Mouse (Mus musculus) layer of hippocampus, adult 2 months (tissue): ENCODE measurements around the gene Ano3. TPM values are rescaled to one million over a fixed set of nuclear protein-coding genes. Genes with fewer than 3 reads are reported as not detected.

Experiments used
- DNase-seq, 2 experiments: peaks; one replicate each; pipeline ENCODE4 v3.0.0; 2022; ENCODE audit warnings: low spot score in 2 of 2
- H3K27ac ChIP-seq: fragments of 200-600 bp; 2 replicates; pipeline ENCODE4 v1.8.1; 2022
- H3K4me3 ChIP-seq: fragments of 200-600 bp; 2 replicates; pipeline ENCODE4 v1.8.1; 2022; ENCODE audit warnings: mild to moderate bottlenecking
- CTCF ChIP-seq: fragments of 200-600 bp; conservative IDR thresholded peaks from 2 replicates; pipeline ENCODE4 v1.8.1; 2022; ENCODE audit warnings: antibody characterized with exemption, mild to moderate bottlenecking, moderate library complexity
- total RNA-seq, 2 experiments: library from RNA; stranded (reverse); gene quantifications; 2 replicates each; pipeline ENCODE4 v1.2.3; 2021

Gene Ano3
- total RNA-seq, 2 experiments from 2014 or later, result 77.4 to 82.5 TPM

DNA sequence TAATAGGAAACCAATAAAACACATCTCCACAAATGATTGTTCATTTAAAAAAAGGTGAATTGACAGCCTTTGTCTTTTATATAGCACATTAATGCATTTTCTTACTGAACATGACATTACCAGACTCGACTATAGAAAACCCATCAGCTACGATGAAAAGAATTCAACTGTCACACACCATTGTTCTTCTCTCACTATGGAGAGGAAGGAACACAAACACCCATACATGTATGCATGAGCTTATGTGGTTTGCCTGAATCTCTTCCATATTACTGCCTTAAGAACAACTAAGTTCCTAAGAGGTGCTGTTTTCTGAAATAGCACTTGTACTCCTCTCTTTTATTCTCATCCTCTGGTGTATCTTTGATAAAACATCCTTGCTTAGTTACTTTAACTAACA lies 191.3 kb downstream of the Ano3 start:
- no peak for TF ChIP-seq CTCF
- Histone ChIP-seq H3K27ac (no peak overlapping the region), H3K4me3 (no peak overlapping the region)
- DNase-seq, result no peak

DNA sequence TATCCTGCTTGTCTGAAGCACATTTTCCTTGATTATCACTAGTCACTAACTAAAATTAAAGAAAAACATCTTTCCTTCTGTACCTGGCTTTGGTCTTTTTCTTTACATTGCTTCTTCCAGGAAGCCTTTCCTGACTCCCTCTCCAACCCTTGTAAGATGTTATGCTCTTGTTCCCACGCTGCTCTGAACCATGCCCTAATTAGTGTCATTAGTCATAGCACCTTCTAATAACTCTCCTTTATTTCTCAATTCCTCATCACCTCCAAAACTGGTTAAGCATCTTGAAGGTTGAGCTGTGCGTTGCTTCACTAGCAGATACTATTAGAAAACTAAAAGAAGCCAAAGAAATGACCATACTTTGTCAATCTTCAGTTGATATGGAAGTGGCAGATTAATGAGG lies 193.2 kb downstream of the Ano3 start:
- H3K27ac ChIP-seq, result no peak overlapping the region
- no peak overlapping the region for H3K4me3 ChIP-seq
- no peak for TF ChIP-seq CTCF
- DNase-seq, result no peak

DNA sequence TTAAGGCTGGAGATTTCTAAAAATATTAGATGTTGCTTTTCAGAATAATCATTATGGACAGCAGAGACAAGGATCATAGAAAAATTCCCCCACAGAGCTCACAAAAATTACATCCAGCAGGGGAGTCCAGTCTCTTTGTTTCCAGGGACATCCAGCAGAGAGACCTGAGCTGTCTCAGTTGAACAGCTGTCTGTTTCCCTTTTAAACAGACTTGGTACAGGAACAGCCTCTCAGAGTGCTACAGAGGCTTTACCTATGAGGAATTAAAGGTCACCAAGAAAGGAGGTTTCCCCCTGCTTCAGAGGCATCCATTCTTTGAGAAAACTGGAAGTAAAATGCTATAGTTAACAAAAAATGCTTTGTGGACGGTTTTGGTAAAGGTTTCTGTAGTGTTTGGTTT lies 210.2 kb downstream of the Ano3 start:
- Histone ChIP-seq H3K27ac (no peak overlapping the region), H3K4me3 (no peak overlapping the region)
- no peak for DNase-seq
- TF ChIP-seq CTCF, result no peak

DNA sequence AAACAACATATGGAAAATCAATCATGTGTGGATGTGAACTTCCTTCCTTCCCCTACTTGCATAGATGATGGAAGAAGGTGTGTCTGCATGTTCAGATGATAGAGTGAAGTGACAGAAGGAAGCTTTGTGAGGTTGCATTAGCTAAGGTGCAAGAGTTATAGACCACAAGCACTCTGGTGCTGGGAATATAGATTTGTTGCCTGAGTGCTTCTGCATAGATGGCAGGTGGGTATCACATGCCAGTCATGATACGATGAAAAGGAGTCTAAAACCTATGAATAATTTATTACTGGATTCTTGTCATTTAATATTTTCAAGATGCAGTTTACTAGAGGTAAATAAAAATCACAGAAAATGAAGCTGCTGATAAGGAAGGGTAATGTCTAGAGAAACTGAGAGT lies 210.9 kb downstream of the Ano3 start:
- DNase-seq, result no peak
- Histone ChIP-seq H3K4me3 (no peak overlapping the region), H3K27ac (no peak overlapping the region)
- TF ChIP-seq CTCF, result no peak

DNA sequence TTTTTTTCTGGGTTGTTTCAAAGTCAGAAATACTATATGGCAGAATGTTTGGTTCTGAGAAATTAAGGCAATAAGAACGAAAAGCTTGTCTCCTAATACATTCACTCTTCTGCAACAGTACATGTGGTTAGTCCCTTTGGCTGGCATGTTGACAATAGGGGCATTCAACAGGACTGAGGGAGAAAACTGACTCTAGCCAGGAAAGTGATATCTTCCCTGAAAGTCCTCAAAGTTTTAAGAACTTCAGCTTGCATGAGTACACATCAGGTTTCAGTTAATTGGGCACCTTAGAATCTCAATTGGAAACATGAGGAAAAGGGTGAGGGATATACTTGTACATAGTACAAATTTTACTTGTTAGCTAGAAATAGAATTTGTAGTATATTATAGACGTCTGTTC lies 212.7 kb downstream of the Ano3 start:
- DNase-seq, result no peak
- TF ChIP-seq CTCF, result no peak
- H3K4me3 ChIP-seq, result no peak overlapping the region
- H3K27ac ChIP-seq, result peak overlapping the region; percentile 84

DNA sequence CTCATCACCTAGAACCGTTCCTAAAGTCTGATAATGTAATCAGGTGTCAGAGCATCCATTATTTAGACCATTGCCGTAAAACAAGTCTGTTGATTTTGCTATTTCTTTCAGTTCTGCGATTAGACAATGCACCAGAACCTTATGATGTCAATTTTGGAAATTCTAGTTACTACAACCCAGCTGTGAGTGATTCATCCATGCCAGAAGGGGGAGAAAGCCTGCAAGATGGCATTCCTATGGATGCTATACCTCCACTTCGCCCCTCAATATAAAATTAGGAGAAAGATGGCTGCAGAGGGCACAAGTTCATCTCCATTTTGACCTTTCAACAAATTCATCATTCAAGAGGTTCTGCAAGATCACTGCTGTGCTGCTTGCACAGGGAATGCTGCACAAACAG lies 213.5 kb downstream of the Ano3 start:
- no peak for TF ChIP-seq CTCF
- H3K4me3 ChIP-seq, result no peak overlapping the region
- peak overlapping the region; percentile 84 for H3K27ac ChIP-seq
- DNase-seq, result no peak

DNA sequence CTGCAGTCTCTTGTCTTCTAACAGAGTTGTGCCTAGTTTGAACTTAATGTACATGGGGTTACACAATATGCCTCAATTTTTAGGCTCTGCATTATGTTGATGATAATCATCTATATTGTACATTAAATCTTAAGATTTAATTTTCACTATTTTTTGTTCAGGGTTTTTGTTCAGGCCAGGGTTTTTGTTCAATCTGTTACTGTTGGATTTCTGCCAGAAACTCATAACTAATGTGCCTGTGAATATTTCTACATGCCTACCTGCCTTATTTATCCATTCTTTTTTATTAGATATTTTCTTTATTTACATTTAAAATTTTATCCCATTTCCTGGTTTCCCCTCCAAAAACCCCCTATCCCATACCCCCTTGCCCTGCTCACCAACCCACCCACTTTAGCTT lies 224.6 kb downstream of the Ano3 start:
- no peak overlapping the region for H3K27ac ChIP-seq
- H3K4me3 ChIP-seq, result no peak overlapping the region
- DNase-seq, result no peak
- TF ChIP-seq CTCF, result no peak

DNA sequence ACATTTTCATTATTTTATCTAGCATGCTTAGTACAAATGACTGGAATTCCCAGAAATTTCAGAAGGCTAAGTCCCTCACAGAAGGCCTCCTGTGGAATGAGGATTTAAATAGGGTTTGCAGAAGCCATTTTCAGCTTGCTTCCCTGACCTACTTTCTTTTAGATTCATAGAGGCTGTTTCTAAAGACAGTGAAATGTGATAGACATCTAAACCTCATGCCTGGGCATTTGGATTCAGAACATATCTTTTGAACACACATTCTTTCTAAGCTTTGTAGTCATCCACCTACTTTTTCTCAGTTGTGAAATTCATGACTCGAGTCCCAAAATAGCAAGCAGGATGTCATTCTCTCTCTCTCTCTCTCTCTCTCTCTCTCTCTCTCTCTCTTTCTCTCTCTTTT lies 228.5 kb downstream of the Ano3 start:
- no peak for DNase-seq
- TF ChIP-seq CTCF, result no peak
- H3K27ac ChIP-seq, result no peak overlapping the region
- H3K4me3 ChIP-seq, result no peak overlapping the region

DNA sequence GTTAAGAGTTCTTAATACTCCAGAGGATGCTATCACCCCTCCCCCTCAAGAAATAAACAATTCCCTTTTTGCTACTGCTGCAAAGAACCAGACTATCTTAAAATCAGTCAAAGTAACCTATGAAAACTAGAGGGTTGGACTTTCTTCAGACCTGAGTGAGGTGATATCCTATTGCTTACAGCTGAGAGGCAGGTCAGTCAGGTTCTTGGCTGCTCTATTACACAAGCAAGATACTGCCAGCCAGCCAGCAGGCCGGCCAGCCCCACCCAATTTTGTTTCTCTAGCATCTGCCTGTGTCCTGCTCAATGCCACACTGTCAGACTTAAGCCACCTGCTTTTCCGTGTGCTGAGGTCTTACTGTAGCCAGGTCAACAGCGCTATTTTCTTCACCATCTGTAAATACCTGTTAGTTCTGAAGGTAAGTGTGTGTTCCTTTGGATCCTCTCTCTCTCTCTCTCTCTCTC lies 229.4 kb downstream of the Ano3 start, which contains the start of gene Muc15:
Gene Muc15, plus strand, starts transcription at position 51 of the 464 bp plus-strand sequence.
- H3K27ac ChIP-seq, result no peak within 1 kb of the TSS
- no peak for DNase-seq
- H3K4me3 ChIP-seq, result no peak within 1 kb of the TSS
- no peak for TF ChIP-seq CTCF

DNA sequence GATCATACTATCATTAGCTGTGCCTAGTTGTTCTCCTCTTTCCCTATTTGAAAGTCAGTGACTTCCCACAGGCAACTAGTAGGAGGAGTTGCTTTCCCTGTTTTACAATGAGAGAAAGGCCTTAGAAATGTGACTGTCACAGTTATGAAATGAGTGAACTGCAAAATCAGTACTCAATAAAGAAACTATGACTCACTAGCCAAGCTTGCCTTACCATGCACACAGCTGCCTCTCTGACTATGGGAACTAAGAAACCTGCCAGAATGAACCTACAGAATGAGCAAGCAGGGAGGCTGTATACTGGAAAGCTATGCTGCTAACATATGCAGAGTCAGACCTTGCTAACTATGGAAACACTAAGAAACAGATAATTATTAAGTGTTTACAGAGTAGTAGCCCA lies 231.7 kb downstream of the Ano3 start:
- no peak overlapping the region for H3K27ac ChIP-seq
- no peak for TF ChIP-seq CTCF
- H3K4me3 ChIP-seq, result no peak overlapping the region
- no peak for DNase-seq

DNA sequence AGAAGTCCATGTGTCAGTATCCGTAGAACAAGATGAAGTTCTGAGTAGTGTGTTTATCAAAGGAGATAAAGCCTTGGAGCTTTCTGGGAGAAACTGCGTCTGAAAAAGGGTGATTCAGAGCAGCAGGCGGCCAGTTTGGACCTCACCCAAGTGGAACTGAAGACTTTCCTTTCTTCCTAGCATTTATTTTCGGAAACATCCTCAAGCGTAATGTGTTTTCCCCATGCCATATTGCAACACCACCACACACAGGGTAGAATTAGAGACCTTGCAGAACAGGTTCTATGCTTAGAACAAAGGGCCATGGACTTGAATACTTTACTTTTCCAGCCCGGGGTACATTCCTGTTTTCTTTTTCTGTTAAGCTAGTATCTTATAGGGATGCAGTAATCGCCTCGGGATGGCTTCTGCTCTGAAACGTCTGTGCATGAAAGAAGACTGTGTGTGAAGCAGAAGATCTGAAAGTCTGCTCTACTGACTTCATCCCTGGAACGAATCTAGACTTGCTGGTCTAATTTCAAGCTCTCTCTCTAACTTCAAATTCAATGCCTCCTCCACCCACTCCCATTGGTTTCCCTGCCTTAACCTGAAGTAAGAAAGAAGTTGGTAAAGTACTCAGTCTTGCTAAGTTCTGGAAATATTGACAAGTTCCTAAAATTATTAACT lies 240.5 kb downstream of the Ano3 start:
- Histone ChIP-seq H3K27ac (0 out of 2 replicates have a peak overlapping the region, but pooled peaks have one; percentile 36), H3K4me3 (no peak overlapping the region)
- TF ChIP-seq CTCF, result no peak
- peak in 1 of 2 experiments; percentile 19 for DNase-seq

DNA sequence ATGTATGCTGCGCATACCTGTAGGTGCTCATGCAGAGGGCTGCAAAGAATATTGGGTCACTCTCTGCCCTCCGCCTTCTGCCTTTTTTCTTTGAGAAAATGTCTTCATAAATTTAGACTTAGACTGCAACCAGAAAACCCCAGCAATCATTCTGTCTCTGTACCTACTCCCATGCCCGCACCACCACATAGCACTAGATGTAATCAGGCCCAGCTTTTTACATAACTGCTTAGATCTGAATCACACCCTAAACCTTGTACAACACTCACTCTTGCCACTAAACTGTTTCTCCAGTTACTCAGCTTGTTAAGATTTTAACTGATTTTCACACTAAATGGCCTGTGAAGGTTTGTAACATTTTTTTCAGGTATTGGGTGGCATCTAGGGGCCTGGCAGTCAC lies 241.3 kb downstream of the Ano3 start:
- H3K4me3 ChIP-seq, result no peak overlapping the region
- H3K27ac ChIP-seq, result 0 out of 2 replicates have a peak overlapping the region, but pooled peaks have one; percentile 36
- no peak for TF ChIP-seq CTCF
- no peak for DNase-seq

DNA sequence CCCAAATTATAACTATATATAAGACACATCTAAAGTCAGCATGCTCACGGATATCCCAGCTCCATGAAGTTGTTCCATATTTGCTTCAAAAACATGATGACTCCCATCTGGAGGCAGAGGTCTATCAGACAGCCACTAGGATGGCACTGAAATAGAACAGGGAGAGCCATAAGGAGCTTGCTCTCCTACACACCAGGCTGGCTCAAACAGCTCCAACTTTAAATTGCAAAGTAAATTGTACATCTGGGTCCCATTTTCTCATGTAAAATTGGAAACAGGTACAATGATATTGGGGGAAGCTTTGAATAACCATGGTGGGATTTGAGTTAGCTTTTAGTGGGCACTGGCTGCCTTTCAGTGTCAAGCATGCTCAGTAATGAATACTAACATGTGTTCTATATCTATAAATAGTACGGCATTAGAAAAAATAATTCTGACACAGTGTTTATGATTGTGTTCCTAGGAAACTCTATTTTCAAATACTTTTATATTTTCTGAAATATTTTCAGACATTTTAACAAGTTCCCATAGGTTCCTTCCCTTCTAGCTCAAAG lies 279.6 kb downstream of the Ano3 start:
- peak overlapping the region; percentile 57 for H3K27ac ChIP-seq
- peak in 1 of 2 experiments; percentile 1 for DNase-seq
- 0 out of 2 replicates have a peak, but pooled peaks have one; percentile 9 for TF ChIP-seq CTCF
- no peak overlapping the region for H3K4me3 ChIP-seq

DNA sequence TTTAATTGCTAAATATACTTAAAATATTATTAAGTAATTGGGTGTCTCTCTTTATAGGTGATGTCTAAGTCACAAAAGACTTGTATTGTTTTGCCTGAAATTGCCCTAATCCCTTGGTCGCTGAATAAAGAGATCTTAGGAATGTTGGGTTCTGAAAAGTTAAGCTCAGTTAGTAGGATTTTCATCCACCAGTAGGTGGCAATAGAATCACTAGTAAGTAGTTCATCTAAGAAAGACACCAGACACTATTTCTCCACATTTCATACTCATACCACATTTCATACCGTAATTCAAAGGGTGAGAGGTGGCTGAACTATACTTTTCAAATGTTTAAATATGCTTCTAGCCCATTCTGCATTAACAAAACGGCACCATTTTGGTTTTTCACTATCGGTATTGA lies 287.4 kb downstream of the Ano3 start:
- peak; percentile 86 for TF ChIP-seq CTCF
- H3K4me3 ChIP-seq, result no peak overlapping the region
- H3K27ac ChIP-seq, result no peak overlapping the region
- peak; percentile 26 to 37 for DNase-seq

DNA sequence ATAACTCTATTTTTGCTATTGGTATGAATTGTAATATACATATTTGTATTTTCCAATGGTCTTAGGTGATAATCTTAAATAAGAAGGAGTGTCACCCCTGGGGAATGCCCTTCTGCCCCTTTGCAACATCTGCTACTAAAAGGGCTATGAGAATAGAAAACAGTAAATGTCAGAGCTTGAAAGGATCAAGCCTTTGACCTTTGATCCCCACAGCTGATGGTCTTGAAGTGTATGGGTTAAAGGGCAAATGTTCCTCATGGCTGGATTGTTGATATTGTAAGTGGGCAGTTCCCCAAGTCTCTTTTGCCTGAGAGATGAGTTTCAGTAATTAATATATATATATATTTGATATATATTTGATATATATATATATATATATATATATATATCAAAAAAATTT lies 305.9 kb downstream of the Ano3 start:
- Histone ChIP-seq H3K27ac (no peak overlapping the region), H3K4me3 (no peak overlapping the region)
- TF ChIP-seq CTCF, result no peak
- no peak for DNase-seq
